Mouse (Mus musculus) heart, postnatal 0 days (tissue): Measurements from ENCODE around the gene Zcchc4. TPM values are rescaled to one million over a fixed set of nuclear protein-coding genes. Genes with fewer than 3 reads are reported as not detected.

Source experiments
- ATAC-seq: fragments of 200-750 bp; cut with Nextera tagmentation; 2 replicates; pipeline ENCODE4 v1.8.0; 2017; ENCODE audit warnings: low read depth, moderate number of reproducible peaks, moderate library complexity; ENCODE audit not compliant: insufficient read depth
- DNase-seq: peaks from one replicate; pipeline ENCODE4 v3.0.0-alpha.2; 2016; ENCODE audit warnings: low spot score
- H3K27ac ChIP-seq: fragments of 300-500 bp; sonication (generic); 2 replicates; pipeline ENCODE4 v1.5.1; 2014; ENCODE audit warnings: low read depth, mild to moderate bottlenecking
- H3K27me3 ChIP-seq: fragments of 300-500 bp; sonication (generic); 2 replicates; pipeline ENCODE4 v1.6.1; 2014; ENCODE audit warnings: low read length, mixed read lengths; ENCODE audit not compliant: control insufficient read depth, insufficient read depth
- H3K36me3 ChIP-seq: fragments of 300-500 bp; sonication (generic); replicated peaks from 2 replicates; pipeline ENCODE4 v1.6.1; 2014; ENCODE audit warnings: low read length, mixed read lengths; ENCODE audit not compliant: control insufficient read depth, insufficient read depth
- H3K4me1 ChIP-seq: fragments of 300-500 bp; sonication (generic); 2 replicates; pipeline ENCODE4 v1.6.1; 2014; ENCODE audit warnings: antibody characterized with exemption; ENCODE audit not compliant: control insufficient read depth, insufficient read depth
- H3K4me2 ChIP-seq: fragments of 300-500 bp; sonication (generic); 2 replicates; pipeline ENCODE4 v1.6.1; 2014; ENCODE audit warnings: low read depth, mild to moderate bottlenecking, low read length, moderate library complexity
- H3K4me3 ChIP-seq: fragments of 300-500 bp; sonication (generic); 2 replicates; pipeline ENCODE4 v1.5.1; 2014; ENCODE audit warnings: low read depth, low read length
- H3K9ac ChIP-seq: fragments of 300-500 bp; sonication (generic); replicated peaks from 2 replicates; pipeline ENCODE4 v1.6.1; 2014; ENCODE audit warnings: low read depth, low read length, mixed read lengths
- H3K9me3 ChIP-seq: fragments of 300-500 bp; sonication (generic); replicated peaks from 2 replicates; pipeline ENCODE4 v1.6.1; 2016; ENCODE audit warnings: low read length; ENCODE audit not compliant: control insufficient read depth
- CTCF ChIP-seq: IDR thresholded peaks from 2 replicates; pipeline ENCODE4 v1.5.1; 2016; ENCODE audit warnings: antibody characterized with exemption, control low read depth, low read depth
- EP300 ChIP-seq: IDR thresholded peaks from 2 replicates; pipeline ENCODE4 v1.6.1; 2016; ENCODE audit warnings: antibody characterized with exemption, low read depth
- WGBS: fragments of 180-500 bp; shearing (Covaris S2); extraction: QIAGEN DNeasy Blood & Tissue Kit; methylation state at CpG from one replicate; pipeline ENCODE4 v1.1.7; 2014; 5-methylcytosine and 5-hydroxymethylcytosine counted together
- polyA plus RNA-seq: library from polyadenylated mRNA; unstranded; fragments of >200 nt; fragmentation: Nextera tagmentation; extraction: Ambion mirVana; gene quantifications from 2 replicates; pipeline ENCODE4 v1.2.1, GENCODE M21; 2015
- total RNA-seq: library from RNA; depleted of rRNA; stranded (reverse); fragments of >200 nt; gene quantifications from 2 replicates; pipeline ENCODE4 v1.2.3, GENCODE M21; 2014; ENCODE audit warnings: low replicate concordance

Gene Zcchc4
- total and polyA plus RNA-seq, 2 experiments from 2014 or later = 7.4 to 7.8 TPM

- no peak for ATAC-seq
- Histone ChIP-seq H3K27me3 (no peaks in the 10 kb centered on the region), H3K9ac (no peak overlapping the region), H3K4me3 (no peak overlapping the region), H3K9me3 (no peaks in the 10 kb centered on the region), H3K27ac (no peak overlapping the region), H3K4me1 (no peaks in the 10 kb centered on the region), H3K36me3 (peaks cover 27% of the 10 kb centered on the region), H3K4me2 (no peak overlapping the region)
- 88% methylated on average over 9 of the region's 9 CpGs for WGBS
- no peak for DNase-seq
- TF ChIP-seq EP300 = no peak
These were observed 18.9 kb downstream of the Zcchc4 start for GRCm38 (mm10) chr5:52794109-52794508.

- Histone ChIP-seq H3K27ac (no peak overlapping the region), H3K4me3 (no peak overlapping the region), H3K9ac (no peak overlapping the region), H3K27me3 (no peaks in the 10 kb centered on the region), H3K9me3 (no peaks in the 10 kb centered on the region), H3K4me2 (no peak overlapping the region), H3K36me3 (peaks cover 32% of the 10 kb centered on the region), H3K4me1 (no peaks in the 10 kb centered on the region)
- DNase-seq (no peak), ATAC-seq (no peak)
- WGBS = 87% methylated on average over 12 of the region's 12 CpGs
- TF ChIP-seq CTCF = no peak
- TF ChIP-seq EP300 = no peak
These were observed 24.2 kb downstream of the Zcchc4 start for GRCm38 (mm10) chr5:52799274-52799985.

DNA sequence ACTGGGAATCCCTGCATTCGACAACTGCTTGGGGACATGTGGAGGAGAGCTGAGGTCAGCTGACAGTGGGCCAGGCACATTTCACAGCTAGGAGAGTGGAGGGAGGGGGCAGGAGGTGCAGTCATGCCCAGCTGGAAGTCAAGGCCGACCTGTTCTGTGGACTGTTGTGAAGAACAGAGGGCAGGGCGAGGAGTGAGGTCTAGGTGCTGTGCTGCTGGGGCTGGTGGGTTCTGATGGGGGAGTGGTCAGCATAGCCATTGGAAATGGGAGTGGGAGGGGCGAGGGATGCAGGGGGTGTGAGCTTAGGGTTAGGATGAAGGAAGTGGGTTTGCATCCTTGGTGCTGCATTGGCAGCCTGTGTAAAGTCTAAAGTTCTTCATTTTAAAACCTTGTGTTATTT, 30.6 kb downstream of the Zcchc4 start:
- Histone ChIP-seq H3K27ac (no peak overlapping the region), H3K9me3 (no peaks in the 10 kb centered on the region), H3K36me3 (peaks cover 24% of the 10 kb centered on the region), H3K4me2 (no peak overlapping the region), H3K27me3 (no peaks in the 10 kb centered on the region), H3K9ac (no peak overlapping the region), H3K4me1 (no peaks in the 10 kb centered on the region), H3K4me3 (no peak overlapping the region)
- DNase-seq (no peak), ATAC-seq (no peak)
- no peak for TF ChIP-seq CTCF
- TF ChIP-seq EP300 = no peak
- 68% methylated on average over 4 of the region's 4 CpGs for WGBS

- WGBS = 45% methylated on average over 8 of the region's 8 CpGs
- H3K4me3 ChIP-seq = no peak overlapping the region
- no peak overlapping the region for H3K9ac ChIP-seq
- H3K27me3 ChIP-seq = no peaks in the 10 kb centered on the region
- no peaks in the 10 kb centered on the region for H3K4me1 ChIP-seq
- no peak for TF ChIP-seq EP300
- no peak for TF ChIP-seq CTCF
- no peak overlapping the region for H3K4me2 ChIP-seq
- H3K36me3 ChIP-seq = peaks cover 28% of the 10 kb centered on the region
- DNase-seq = no peak
- no peak overlapping the region for H3K27ac ChIP-seq
- no peak for ATAC-seq
- no peaks in the 10 kb centered on the region for H3K9me3 ChIP-seq
These were observed 31.1 kb downstream of the Zcchc4 start for GRCm38 (mm10) chr5:52806349-52806748.

- Histone ChIP-seq H3K9me3 (no peaks in the 10 kb centered on the region), H3K27ac (no peak overlapping the region), H3K9ac (no peak overlapping the region), H3K27me3 (no peaks in the 10 kb centered on the region), H3K36me3 (peaks cover 31% of the 10 kb centered on the region), H3K4me3 (no peak overlapping the region), H3K4me1 (no peaks in the 10 kb centered on the region), H3K4me2 (no peak overlapping the region)
- DNase-seq (no peak), ATAC-seq (no peak)
- no peak for TF ChIP-seq EP300
- TF ChIP-seq CTCF = no peak
- WGBS = 70% methylated on average over 7 of the region's 7 CpGs
These were observed 31.8 kb downstream of the Zcchc4 start for GRCm38 (mm10) chr5:52807030-52807429.

DNA sequence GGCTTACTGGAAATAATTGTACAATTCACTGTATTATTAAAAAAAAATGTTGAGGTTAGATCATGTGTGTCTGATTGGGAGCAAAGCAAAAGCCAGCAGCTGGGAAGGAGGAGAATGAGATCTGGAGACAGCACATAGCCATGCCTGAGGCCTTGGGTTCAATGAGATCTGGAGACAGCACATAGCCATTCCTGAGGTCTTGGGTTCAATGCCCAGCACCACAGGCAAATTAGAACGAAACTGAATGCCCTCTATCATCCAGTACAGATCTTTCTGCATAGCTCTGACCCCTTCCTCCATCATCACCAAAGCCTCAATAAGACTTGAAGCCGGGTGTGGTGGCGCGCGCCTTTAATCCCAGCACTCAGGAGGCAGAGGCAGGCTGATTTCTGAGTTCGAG, 35.2 kb downstream of the Zcchc4 start:
- Histone ChIP-seq H3K36me3 (peaks cover 41% of the 10 kb centered on the region), H3K27me3 (no peaks in the 10 kb centered on the region), H3K4me1 (no peaks in the 10 kb centered on the region), H3K4me3 (no peak overlapping the region), H3K9ac (no peak overlapping the region), H3K27ac (no peak overlapping the region), H3K9me3 (no peaks in the 10 kb centered on the region), H3K4me2 (no peak overlapping the region)
- no peak for TF ChIP-seq EP300
- no peak for TF ChIP-seq CTCF
- 91% methylated on average over 6 of the region's 6 CpGs for WGBS
- DNase-seq (no peak), ATAC-seq (no peak)
